Mouse (Mus musculus): ENCODE measurements around the gene Tmem219. TPM values are rescaled to one million over a fixed set of nuclear protein-coding genes. Genes with fewer than 3 reads are reported as not detected.

Gene Tmem219
- polyA plus RNA-seq, 1 experiment from 2014 or later, result 33.8 TPM

Other genes starting within 250 kb of the Tmem219 start
- 9.1 and 9.4 TPM in 2 replicates for gene Sult1a1, start 246.5 kb downstream of the Tmem219 start, polyA plus RNA-seq (2015; fragmentation: Nextera tagmentation; extraction: Ambion mirVana)
- gene Bola2, start 227.5 kb downstream of the Tmem219 start, polyA plus RNA-seq (2015; fragmentation: Nextera tagmentation; extraction: Ambion mirVana), result 119 and 122 TPM in 2 replicates
- gene Slx1b, start 227.1 kb downstream of the Tmem219 start, polyA plus RNA-seq (2015; fragmentation: Nextera tagmentation; extraction: Ambion mirVana), result 9.5 and 12.3 TPM in 2 replicates
- 17.5 and 19.7 TPM in 2 replicates for gene Coro1a, start 215.1 kb downstream of the Tmem219 start, polyA plus RNA-seq (2015; fragmentation: Nextera tagmentation; extraction: Ambion mirVana)
- 77.9 and 79.5 TPM in 2 replicates for gene Mapk3, start 163.3 kb downstream of the Tmem219 start, polyA plus RNA-seq (2015; fragmentation: Nextera tagmentation; extraction: Ambion mirVana)
- gene Gdpd3, start 156.6 kb downstream of the Tmem219 start, polyA plus RNA-seq (2015; fragmentation: Nextera tagmentation; extraction: Ambion mirVana), result 1.8 and 2.0 TPM in 2 replicates
- 95.8 and 101 TPM in 2 replicates for gene Ypel3, start 146.0 kb downstream of the Tmem219 start, polyA plus RNA-seq (2015; fragmentation: Nextera tagmentation; extraction: Ambion mirVana)
- 0.29 and 0.78 TPM in 2 replicates for gene Tbx6, start 141.4 kb downstream of the Tmem219 start, polyA plus RNA-seq (2015; fragmentation: Nextera tagmentation; extraction: Ambion mirVana)
- gene Ppp4c, start 130.4 kb downstream of the Tmem219 start, polyA plus RNA-seq (2015; fragmentation: Nextera tagmentation; extraction: Ambion mirVana), result 267 and 271 TPM in 2 replicates
- gene Fam57b, start 125.2 kb downstream of the Tmem219 start, polyA plus RNA-seq (2015; fragmentation: Nextera tagmentation; extraction: Ambion mirVana), result 0.19 and 0.52 TPM in 2 replicates
- not detected in 2 replicates for gene 4930451I11Rik, start 91.3 kb downstream of the Tmem219 start, polyA plus RNA-seq (2015; fragmentation: Nextera tagmentation; extraction: Ambion mirVana)
- gene Doc2a, start 75.5 kb downstream of the Tmem219 start, polyA plus RNA-seq (2015; fragmentation: Nextera tagmentation; extraction: Ambion mirVana), result 7.8 and 8.7 TPM in 2 replicates
- gene Hirip3, start 60.9 kb downstream of the Tmem219 start, polyA plus RNA-seq (2015; fragmentation: Nextera tagmentation; extraction: Ambion mirVana), result 32.6 and 42.7 TPM in 2 replicates
- 75.3 and 88.0 TPM in 2 replicates for gene Ino80e, start 60.5 kb downstream of the Tmem219 start, polyA plus RNA-seq (2015; fragmentation: Nextera tagmentation; extraction: Ambion mirVana)
- gene Taok2, start 38.2 kb downstream of the Tmem219 start, polyA plus RNA-seq (2015; fragmentation: Nextera tagmentation; extraction: Ambion mirVana), result 58.6 and 59.9 TPM in 2 replicates
- gene Kctd13, start 6.0 kb upstream of the Tmem219 start, polyA plus RNA-seq (2015; fragmentation: Nextera tagmentation; extraction: Ambion mirVana), result 16.5 and 17.7 TPM in 2 replicates
- 0.12 and 0.24 TPM in 2 replicates for gene Asphd1, start 26.7 kb upstream of the Tmem219 start, polyA plus RNA-seq (2015; fragmentation: Nextera tagmentation; extraction: Ambion mirVana)
- 0.86 and 1.6 TPM in 2 replicates for gene Sez6l2, start 27.6 kb upstream of the Tmem219 start, polyA plus RNA-seq (2015; fragmentation: Nextera tagmentation; extraction: Ambion mirVana)
- gene Cdipt, start 53.0 kb upstream of the Tmem219 start, polyA plus RNA-seq (2015; fragmentation: Nextera tagmentation; extraction: Ambion mirVana), result 135 and 137 TPM in 2 replicates
- 1.6 and 2.1 TPM in 2 replicates for gene Cdiptos, start 53.2 kb upstream of the Tmem219 start, polyA plus RNA-seq (2015; fragmentation: Nextera tagmentation; extraction: Ambion mirVana)
- gene Mvp, start 91.7 kb upstream of the Tmem219 start, polyA plus RNA-seq (2015; fragmentation: Nextera tagmentation; extraction: Ambion mirVana), result 19.7 and 21.4 TPM in 2 replicates
- 1.2 TPM in 1 of 2 replicates, not detected in the other for gene Pagr1b, start 93.6 kb upstream of the Tmem219 start, polyA plus RNA-seq (2015; fragmentation: Nextera tagmentation; extraction: Ambion mirVana)
- 61.3 and 88.7 TPM in 2 replicates for gene Pagr1a, start 94.4 kb upstream of the Tmem219 start, polyA plus RNA-seq (2015; fragmentation: Nextera tagmentation; extraction: Ambion mirVana)
- gene Gm42742, start 98.2 kb upstream of the Tmem219 start, polyA plus RNA-seq (2015; fragmentation: Nextera tagmentation; extraction: Ambion mirVana), result 34.7 and 51.6 TPM in 2 replicates
- 5.4 and 6.0 TPM in 2 replicates for gene Prrt2, start 98.3 kb upstream of the Tmem219 start, polyA plus RNA-seq (2015; fragmentation: Nextera tagmentation; extraction: Ambion mirVana)
- gene Maz, start 104.1 kb upstream of the Tmem219 start, polyA plus RNA-seq (2015; fragmentation: Nextera tagmentation; extraction: Ambion mirVana), result 47.9 and 48.1 TPM in 2 replicates
- 145 and 150 TPM in 2 replicates for gene Kif22, start 119.6 kb upstream of the Tmem219 start, polyA plus RNA-seq (2015; fragmentation: Nextera tagmentation; extraction: Ambion mirVana)
- not detected in 2 replicates for gene Zg16, start 164.4 kb upstream of the Tmem219 start, polyA plus RNA-seq (2015; fragmentation: Nextera tagmentation; extraction: Ambion mirVana)
- 5.3 and 5.4 TPM in 2 replicates for gene AI467606, start 168.4 kb upstream of the Tmem219 start, polyA plus RNA-seq (2015; fragmentation: Nextera tagmentation; extraction: Ambion mirVana)
- 24.4 and 26.2 TPM in 2 replicates for gene Qprt, start 199.3 kb upstream of the Tmem219 start, polyA plus RNA-seq (2015; fragmentation: Nextera tagmentation; extraction: Ambion mirVana)
- gene Spn, start 214.9 kb upstream of the Tmem219 start, polyA plus RNA-seq (2015; fragmentation: Nextera tagmentation; extraction: Ambion mirVana), result 0.21 and 0.32 TPM in 2 replicates

All from kidney, embryonic 16.5 days (tissue).